ENCODE assay signal across 8 mouse cellular contexts in the genomic region with DNA sequence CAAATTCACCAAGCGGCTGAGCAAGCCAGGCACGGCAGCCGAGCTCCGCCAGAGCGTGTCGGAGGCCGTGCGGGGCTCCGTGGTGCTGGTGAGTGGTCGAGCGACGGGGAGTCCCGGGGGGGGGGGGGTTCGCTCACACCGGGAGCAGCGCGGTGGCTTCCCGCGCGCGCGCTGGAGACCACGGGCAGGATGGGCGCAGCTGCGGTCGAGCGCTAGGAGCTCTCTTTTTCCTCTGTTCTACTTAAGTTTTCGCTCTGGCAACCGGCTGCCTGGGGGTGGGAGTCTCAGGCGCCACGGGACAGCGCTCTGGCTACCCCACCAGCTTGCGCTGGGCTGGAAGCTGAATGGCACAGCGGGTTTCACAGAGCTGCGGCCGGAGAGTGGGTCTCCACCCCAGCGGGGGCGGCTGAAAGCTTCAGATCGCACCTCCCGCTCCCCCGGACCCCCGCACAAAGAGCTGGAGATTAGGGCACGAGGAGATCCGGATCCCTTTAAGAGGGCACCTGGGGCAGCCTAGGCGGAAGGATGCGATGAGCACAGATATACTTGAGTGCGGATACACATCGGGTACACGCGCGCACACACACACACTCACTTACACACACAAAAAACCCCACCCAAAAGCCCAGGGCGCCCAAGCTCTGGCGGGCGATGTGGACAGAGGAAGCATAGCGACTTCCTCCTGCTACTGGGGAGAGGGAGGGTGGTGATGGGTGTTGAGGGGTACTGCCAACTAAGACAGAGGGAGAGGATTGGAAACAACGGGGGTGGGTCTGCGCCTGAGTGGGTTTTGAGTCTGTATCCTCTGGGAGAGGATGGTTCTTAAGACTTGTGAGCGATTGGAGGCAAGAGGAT. TPM values are rescaled to one million over a fixed set of nuclear protein-coding genes. Genes with fewer than 3 reads are reported as not detected.
DNase-seq lines count a peak whose midpoint lies in the region; ATAC-seq and TF ChIP-seq lines count a peak whose summit lies in the region.

No protein-coding gene starts in this region.

- no peaks in the 10 kb centered on the region; a peak in 1 of 4 replicates for H3K4me1 ChIP-seq in heart, embryonic 14.5 days (ENCODE audit: control insufficient read depth in 2 of 2, insufficient read depth in 2 of 2, low read length in 2 of 2)

- H3K4me2 ChIP-seq in heart, embryonic 14.5 days (ENCODE audit: low read length): peak overlapping the region; percentile 73

- WGBS in heart, embryonic 14.5 days: 12% methylated on average over 42 of the region's 58 CpGs

- H3K9me3 ChIP-seq in heart, embryonic 14.5 days (ENCODE audit: control insufficient read depth, low read length): no peaks in the 10 kb centered on the region

- H3K4me3 ChIP-seq in C2C12 (ENCODE audit: insufficient read depth, poor library complexity, severe bottlenecking): peak overlapping the region; percentile 46
- H3K4me3 ChIP-seq in heart, embryonic 14.5 days (ENCODE audit: control insufficient read depth in 1 of 2, insufficient read depth in 1 of 2, low read depth in 1 of 2, low read length in 2 of 2): peak overlapping the region; percentile 57 to 87

- 0 out of 2 replicates have a peak, but pooled peaks have one; percentile 26 for ATAC-seq in heart, embryonic 14.5 days (ENCODE audit: insufficient number of reproducible peaks, insufficient read depth, low FRiP score, low read depth)

- peak overlapping the region; percentile 84 for H3ac ChIP-seq in C2C12 (ENCODE audit: control insufficient read depth, insufficient read length, low read depth)

- no peaks in the 10 kb centered on the region for H3K27me3 ChIP-seq in C2C12 (ENCODE audit: control insufficient read depth, insufficient read depth, insufficient read length)
- H3K27me3 ChIP-seq in heart, embryonic 14.5 days (ENCODE audit: control insufficient read depth, insufficient read depth, low read length): no peaks in the 10 kb centered on the region

- H3K36me3 ChIP-seq in C2C12 (ENCODE audit: control insufficient read depth, insufficient read depth): no peaks in the 10 kb centered on the region
- no peaks in the 10 kb centered on the region for H3K36me3 ChIP-seq in heart, embryonic 14.5 days (ENCODE audit: control insufficient read depth, insufficient read depth, low read length)

- peak overlapping the region; percentile 73 for H3K9ac ChIP-seq in heart, embryonic 14.5 days (ENCODE audit: low read length)

- no peaks in the 10 kb centered on the region for H3K79me3 ChIP-seq in C2C12 (ENCODE audit: low read depth)

- peak; percentile 40 for DNase-seq in NIH3T3 (ENCODE audit: low read depth)
- DNase-seq in embryo, embryonic 10.5 days (ENCODE audit: low spot score): peak; percentile 38
- DNase-seq in layer of hippocampus, adult 9-11 months: peak; percentile 3
- DNase-seq in lung, postnatal 10 days: peak; percentile 18
- peak; percentile 34 for DNase-seq in retina, embryonic 14.5 days (ENCODE audit: low spot score)
- peak; percentile 46 to 66 for DNase-seq in thymus, postnatal 36 days

- H3K79me2 ChIP-seq in C2C12 (ENCODE audit: control insufficient read depth, insufficient read depth): no peaks in the 10 kb centered on the region

- no peak for TF ChIP-seq CTCF in C2C12 (IDR thresholded peaks at IDR 0.05; ENCODE audit: control insufficient read depth, insufficient read depth, insufficient read length)

- peak overlapping the region in 1 of 2 experiments; percentile 44; a peak in 1 of 4 replicates for H3K27ac ChIP-seq in heart, embryonic 14.5 days (replicated peaks in 1 of 2; ENCODE audit: control insufficient read depth in 1 of 2, insufficient read depth in 1 of 2, low read depth in 2 of 2, low read length in 2 of 2)

TF ChIP-seq in C2C12, 6 proteins besides CTCF, POLR2A, EP300 and RAD21:
- TF ChIP-seq MAX (IDR thresholded peaks at IDR 0.05) (no peak), MYOD1 (IDR thresholded peaks at IDR 0.05; ENCODE audit: control insufficient read depth, insufficient read length, low read depth) (no peak), CEBPB (IDR thresholded peaks at IDR 0.05; ENCODE audit: low read depth) (no peak), MYOG (IDR thresholded peaks at IDR 0.05; ENCODE audit: control insufficient read depth, extremely low read depth, insufficient read length) (no peak), USF1 (IDR thresholded peaks at IDR 0.05; ENCODE audit: low read depth) (no peak), FOSL1 (IDR thresholded peaks at IDR 0.05; ENCODE audit: insufficient read depth, low read length, poor library complexity, severe bottlenecking) (no peak)

RNA-seq across cellular contexts. Expression of a gene that starts 0.5 kb away (rescaled TPM):
- polyA plus RNA-seq in C2C12 (2012; fragmentation: generic; extraction: Trizol): 2.2 TPM
- polyA plus RNA-seq in heart, embryonic 14.5 days (2014; fragmentation: Nextera tagmentation; extraction: Ambion mirVana): 8.9 and 9.7 TPM in 2 replicates

Comparison
In these comparisons a context has a peak if more than half of its experiments do, and no peak if none do; other contexts are left out.
1. DNase-seq: peak in every context shown above with its lines; median percentile 56 in thymus, postnatal 36 days; 40 in NIH3T3; 38 in embryo, embryonic 10.5 days; 34 in retina, embryonic 14.5 days; 18 in lung, postnatal 10 days; 3 in layer of hippocampus, adult 9-11 months.